Mouse (Mus musculus) stomach, postnatal 0 days (tissue): ENCODE measurements around the gene Vmn2r56.

Experiments
- CTCF ChIP-seq: IDR thresholded peaks from 2 replicates; pipeline ENCODE4 v1.5.1; 2016; ENCODE audit warnings: antibody characterized with exemption, low read depth, mild to moderate bottlenecking, moderate library complexity
- EP300 ChIP-seq: optimal IDR thresholded peaks from 2 replicates; pipeline ENCODE3; 2016; ENCODE audit warnings: antibody characterized with exemption

DNA sequence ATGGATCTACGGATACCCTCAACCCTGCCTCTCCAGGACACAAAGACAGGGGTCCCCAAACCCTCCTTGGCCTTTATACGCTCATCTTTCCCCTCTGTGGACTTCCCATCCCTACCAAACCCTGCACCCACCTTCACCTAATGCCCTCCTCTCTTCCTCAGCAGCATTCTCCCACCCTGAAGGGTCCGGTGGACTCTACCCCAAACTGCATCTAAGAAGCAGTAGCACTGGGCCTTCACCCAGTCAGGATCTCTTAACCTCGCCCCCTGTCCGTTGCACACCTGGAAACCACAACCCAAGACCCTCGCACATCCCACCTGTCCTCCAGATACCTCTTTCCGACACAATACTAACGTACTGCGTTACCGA, 45.0 kb upstream of the Vmn2r56 start:
- TF ChIP-seq EP300 (no peak), CTCF (no peak)
